In genomic region chr12:81147956-81148355, GRCm38 (mm10) we compare ENCODE assay signal across 29 mouse cellular contexts.
"Had no signal": no experiment of that assay in that cellular context is flagged by ENCODE, and none has a peak within 500 bp of the region (broad histone marks: within the 10 kb centered on the region; RNA-seq: fewer than 3 reads in every experiment).

No protein-coding gene starts in this region.

- DNase-seq: gastrocnemius, adult 2 months; gastrocnemius, postnatal 10 days; gastrocnemius, postnatal 25 days; heart, adult 2 months; heart, postnatal 14 days; heart, postnatal 4 days; kidney, adult 18-20 months; kidney, adult 8-10 months; kidney, postnatal 10 days; kidney, postnatal 25 days; kidney, postnatal 4 days; liver; liver, embryonic 13.5 days; liver, postnatal 0 days had no signal

- H3K4me2 ChIP-seq: heart, embryonic 11.5 days; heart, embryonic 13.5 days; heart, embryonic 15.5 days; hindbrain, embryonic 12.5 days; hindbrain, embryonic 14.5 days; intestine, embryonic 15.5 days; limb, embryonic 12.5 days; liver, embryonic 13.5 days; liver, embryonic 15.5 days had no signal

- H3K9me3 ChIP-seq: heart, embryonic 13.5 days; heart, embryonic 15.5 days; hindbrain, embryonic 10.5 days; hindbrain, embryonic 12.5 days; intestine, embryonic 15.5 days; limb, embryonic 10.5 days; limb, embryonic 12.5 days; liver, embryonic 13.5 days; liver, embryonic 15.5 days had no signal

- H3K4me3 ChIP-seq: gastrocnemius, adult 2 months; heart, adult 2 months; heart, embryonic 13.5 days; heart, embryonic 15.5 days; hindbrain, embryonic 10.5 days; hindbrain, embryonic 12.5 days; intestine, embryonic 15.5 days; layer of hippocampus, adult 2 months; left cerebral cortex, adult 2 months; limb, embryonic 10.5 days; limb, embryonic 12.5 days; liver, embryonic 13.5 days; liver, embryonic 15.5 days had no signal

- H3K4me1 ChIP-seq: intestine, embryonic 15.5 days; limb, embryonic 12.5 days; liver, embryonic 15.5 days had no signal

- H3K36me3 ChIP-seq: heart, embryonic 13.5 days; heart, embryonic 15.5 days; hindbrain, embryonic 12.5 days; intestine, embryonic 15.5 days; limb, embryonic 12.5 days; liver, embryonic 13.5 days; liver, embryonic 15.5 days had no signal

- H3K27ac ChIP-seq: gastrocnemius, adult 2 months; heart, adult 2 months; heart, embryonic 13.5 days; heart, embryonic 15.5 days; hindbrain, embryonic 12.5 days; hindbrain, embryonic 14.5 days; intestine, embryonic 15.5 days; layer of hippocampus, adult 2 months; left cerebral cortex, adult 2 months; limb, embryonic 10.5 days; limb, embryonic 12.5 days; liver, embryonic 13.5 days; liver, embryonic 15.5 days had no signal

- ATAC-seq: hindbrain, embryonic 16.5 days; inflammation-experienced regulatory T-cells, adult 6 months; intestine, embryonic 15.5 days; intestine, postnatal 0 days; liver, postnatal 0 days had no signal

- H3K9ac ChIP-seq: heart, embryonic 13.5 days; heart, embryonic 15.5 days; hindbrain, embryonic 12.5 days; hindbrain, embryonic 14.5 days; intestine, embryonic 15.5 days; limb, embryonic 12.5 days; liver, embryonic 13.5 days; liver, embryonic 15.5 days; liver, postnatal 0 days had no signal

- H3K27me3 ChIP-seq: heart, embryonic 13.5 days; heart, embryonic 15.5 days; intestine, embryonic 15.5 days; limb, embryonic 12.5 days; liver, embryonic 13.5 days; liver, embryonic 15.5 days had no signal
